Mouse (Mus musculus) kidney, postnatal 25 days (tissue): ENCODE data around the gene Rnf144a.
A peak's percentile ranks its signal among the peaks of the same experiment; 100 is the strongest.

Source experiments
- DNase-seq, 2 experiments: peaks; one replicate each; pipeline ENCODE4 v3.0.0; 2021; ENCODE audit warnings: mixed read lengths in 2 of 2

Gene Rnf144a

GRCm38 (mm10) chr12:26367361-26367760 is 47.7 kb downstream of the Rnf144a start:
- DNase-seq = peak; percentile 14 to 63

GRCm38 (mm10) chr12:26366372-26366771 is 48.7 kb downstream of the Rnf144a start:
- DNase-seq = no peak

- no peak for DNase-seq
Observed at GRCm38 (mm10) chr12:26365531-26366315, 49.3 kb downstream of the Rnf144a start.

- peak; percentile 69 to 72 for DNase-seq
Observed at GRCm38 (mm10) chr12:26364822-26365221, 50.2 kb downstream of the Rnf144a start.

- peak in 1 of 2 experiments; percentile 23 for DNase-seq
Observed at GRCm38 (mm10) chr12:26360946-26361523, 54.0 kb downstream of the Rnf144a start.

GRCm38 (mm10) chr12:26359817-26360216 is 55.2 kb downstream of the Rnf144a start:
- DNase-seq = peak; percentile 77 to 79

GRCm38 (mm10) chr12:26359241-26359640 is 55.8 kb downstream of the Rnf144a start:
- no peak for DNase-seq

- DNase-seq = no peak
Observed at GRCm38 (mm10) chr12:26357246-26357645, 57.8 kb downstream of the Rnf144a start.

GRCm38 (mm10) chr12:26356191-26356590 is 58.9 kb downstream of the Rnf144a start:
- peak; percentile 72 to 82 for DNase-seq

GRCm38 (mm10) chr12:26351321-26351720 is 63.7 kb downstream of the Rnf144a start:
- DNase-seq = no peak

GRCm38 (mm10) chr12:26344408-26344807 is 70.6 kb downstream of the Rnf144a start:
- peak in 1 of 2 experiments; percentile 9 for DNase-seq

- no peak for DNase-seq
Observed at GRCm38 (mm10) chr12:26343131-26343530, 71.9 kb downstream of the Rnf144a start.

GRCm38 (mm10) chr12:26342663-26343062 is 72.4 kb downstream of the Rnf144a start:
- DNase-seq = no peak

- DNase-seq = no peak
Observed at GRCm38 (mm10) chr12:26342086-26342485, 73.0 kb downstream of the Rnf144a start.

GRCm38 (mm10) chr12:26340621-26341020 is 74.4 kb downstream of the Rnf144a start:
- no peak for DNase-seq

- no peak for DNase-seq
Observed at GRCm38 (mm10) chr12:26339886-26340285, 75.2 kb downstream of the Rnf144a start.

GRCm38 (mm10) chr12:26339181-26339580 is 75.9 kb downstream of the Rnf144a start:
- no peak for DNase-seq

- DNase-seq = no peak
Observed at GRCm38 (mm10) chr12:26333678-26334077, 81.4 kb downstream of the Rnf144a start.

GRCm38 (mm10) chr12:26331048-26331447 is 84.0 kb downstream of the Rnf144a start:
- DNase-seq = peak; percentile 48 to 68

GRCm38 (mm10) chr12:26329756-26330155 is 85.3 kb downstream of the Rnf144a start:
- DNase-seq = no peak

- DNase-seq = no peak
Observed at GRCm38 (mm10) chr12:26329031-26329675, 85.9 kb downstream of the Rnf144a start.

GRCm38 (mm10) chr12:26323783-26324364 is 91.2 kb downstream of the Rnf144a start:
- DNase-seq = no peak

- peak in 1 of 2 experiments; percentile 41 for DNase-seq
Observed at GRCm38 (mm10) chr12:26316261-26316660, 98.8 kb downstream of the Rnf144a start.
